Comparison of ENCODE assay signal across 11 mouse cellular contexts in the genomic region with DNA sequence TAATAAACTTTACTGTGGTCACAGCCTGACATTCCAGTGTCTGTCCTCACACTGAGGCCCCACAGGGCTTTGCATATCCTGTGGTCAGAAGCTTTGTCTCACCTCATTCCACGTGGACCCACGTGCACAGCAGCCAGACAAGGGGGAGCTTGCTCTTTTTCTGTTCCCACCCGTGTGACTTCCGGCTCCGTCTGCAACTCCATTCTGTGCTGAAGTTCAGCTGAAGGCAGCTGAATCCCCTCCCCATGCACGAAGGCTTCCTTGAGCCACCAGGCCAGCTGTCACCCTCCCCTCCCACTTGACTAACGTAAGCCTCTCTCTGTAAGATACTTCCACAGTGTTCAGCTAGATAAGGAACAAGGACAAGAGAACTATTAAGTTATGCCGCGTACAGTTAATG.
DNase-seq lines count a peak whose midpoint lies in the region; ATAC-seq lines count a peak whose summit lies in the region.
"Had no signal": no experiment of that assay in that cellular context is flagged by ENCODE, and none has a peak within 500 bp of the region (broad histone marks: within the 10 kb centered on the region; RNA-seq: fewer than 3 reads in every experiment).

No protein-coding gene starts in this region.

- 0 out of 2 replicates have a peak overlapping the region, but pooled peaks have one; percentile 23 for H3K27ac ChIP-seq in midbrain, embryonic 10.5 days (replicated peaks)
- H3K27ac ChIP-seq in midbrain, embryonic 16.5 days (ENCODE audit: low read length), result no peak overlapping the region
- no peak overlapping the region; the same call in 1 of the 2 replicates for H3K27ac ChIP-seq in liver, embryonic 12.5 days
- H3K27ac ChIP-seq: midbrain, embryonic 12.5 days had no signal

- no peak overlapping the region for H3K9ac ChIP-seq in midbrain, embryonic 16.5 days (ENCODE audit: low read depth, low read length)
- H3K9ac ChIP-seq in liver, embryonic 12.5 days, result 0 out of 2 replicates have a peak overlapping the region, but pooled peaks have one; percentile 7
- H3K9ac ChIP-seq: midbrain, embryonic 12.5 days had no signal

- H3K27me3 ChIP-seq in midbrain, embryonic 10.5 days (ENCODE audit: low read depth, poor library complexity, severe bottlenecking), result no peaks in the 10 kb centered on the region
- no peaks in the 10 kb centered on the region for H3K27me3 ChIP-seq in midbrain, embryonic 16.5 days (ENCODE audit: control insufficient read depth, insufficient read depth, low read depth, low read length)
- no peaks in the 10 kb centered on the region for H3K27me3 ChIP-seq in liver, embryonic 12.5 days (replicated peaks)
- H3K27me3 ChIP-seq: midbrain, embryonic 12.5 days had no signal

- 65% methylated on average over 9 of the region's 9 CpGs for WGBS in midbrain, embryonic 10.5 days
- WGBS in midbrain, embryonic 16.5 days, result 21% methylated on average over 9 of the region's 9 CpGs
- WGBS in liver, embryonic 12.5 days (ENCODE audit: insufficient replicate concordance), result 8% methylated on average over 9 of the region's 9 CpGs

- no peak overlapping the region for H3K4me3 ChIP-seq in midbrain, embryonic 10.5 days
- no peak overlapping the region for H3K4me3 ChIP-seq in midbrain, embryonic 16.5 days (ENCODE audit: low read depth, low read length)
- no peak overlapping the region for H3K4me3 ChIP-seq in liver, embryonic 12.5 days
- H3K4me3 ChIP-seq: erythroblast, embryonic 14.5 days; midbrain, embryonic 12.5 days had no signal

- no peaks in the 10 kb centered on the region for H3K36me3 ChIP-seq in midbrain, embryonic 10.5 days
- H3K36me3 ChIP-seq in midbrain, embryonic 16.5 days (ENCODE audit: control insufficient read depth, insufficient read depth, low read length), result no peaks in the 10 kb centered on the region
- no peaks in the 10 kb centered on the region for H3K36me3 ChIP-seq in liver, embryonic 12.5 days
- H3K36me3 ChIP-seq: midbrain, embryonic 12.5 days had no signal

- H3K4me1 ChIP-seq in midbrain, embryonic 10.5 days, result peaks cover 5% of the 10 kb centered on the region
- peaks cover 6% of the 10 kb centered on the region for H3K4me1 ChIP-seq in midbrain, embryonic 16.5 days (ENCODE audit: control insufficient read depth, insufficient read depth, low read length)
- peaks cover 12% of the 10 kb centered on the region for H3K4me1 ChIP-seq in liver, embryonic 12.5 days

- ATAC-seq in midbrain, embryonic 16.5 days, result no peak
- ATAC-seq in liver, embryonic 12.5 days, result peak; percentile 70

- peak; percentile 73 for DNase-seq in heart, adult 11 months
- no peak for DNase-seq in heart, adult 8-10 months (ENCODE audit: low spot score)
- DNase-seq in midbrain, embryonic 10.5 days (ENCODE audit: low spot score), result peak; percentile 18
- DNase-seq in thymus, postnatal 14 days, result peak; percentile 83
- no peak for DNase-seq in ovary, postnatal 36 days (ENCODE audit: low spot score)
- no peak for DNase-seq in gastrocnemius, adult 18-20 months (ENCODE audit: low spot score)
- DNase-seq: kidney, postnatal 25 days had no signal

- H3K4me2 ChIP-seq in midbrain, embryonic 16.5 days (ENCODE audit: low read length), result no peak overlapping the region
- peak overlapping the region; percentile 19 for H3K4me2 ChIP-seq in liver, embryonic 12.5 days
- H3K4me2 ChIP-seq: midbrain, embryonic 12.5 days had no signal

- no peaks in the 10 kb centered on the region for H3K9me3 ChIP-seq in midbrain, embryonic 10.5 days (replicated peaks)
- H3K9me3 ChIP-seq in midbrain, embryonic 16.5 days (replicated peaks; ENCODE audit: control insufficient read depth, low read length, poor library complexity, severe bottlenecking), result no peaks in the 10 kb centered on the region
- H3K9me3 ChIP-seq in liver, embryonic 12.5 days (replicated peaks), result no peaks in the 10 kb centered on the region
- H3K9me3 ChIP-seq: midbrain, embryonic 12.5 days had no signal

Comparison
In these comparisons a context has a peak if more than half of its experiments do, and no peak if none do; other contexts are left out.
1. DNase-seq: peak in heart, adult 11 months (single experiment), midbrain, embryonic 10.5 days (single experiment) and thymus, postnatal 14 days (single experiment); none in heart, adult 8-10 months (single experiment), ovary, postnatal 36 days (single experiment) and gastrocnemius, adult 18-20 months (single experiment).